Mouse (Mus musculus): Measurements from ENCODE around the gene C1qtnf2. TPM values are rescaled to one million over a fixed set of nuclear protein-coding genes. Genes with fewer than 3 reads are reported as not detected.
A peak's percentile ranks its signal among the peaks of the same experiment; 100 is the strongest.

Gene C1qtnf2
- polyA plus RNA-seq, 1 experiment from 2014 or later: 5.0 TPM

- DNase-seq (ENCODE audit: low spot score) (no peak), ATAC-seq (replicated peaks; ENCODE audit: low FRiP score, low TSS enrichment, low read depth) (peak; percentile 53; the same call in 1 of the 2 replicates)
- Histone ChIP-seq H3K4me1 (replicated peaks; ENCODE audit: control insufficient read depth, insufficient read depth, low read length) (no peaks in the 10 kb centered on the region), H3K4me3 (ENCODE audit: low read depth, low read length) (no peak overlapping the region), H3K4me2 (ENCODE audit: low read length) (no peak overlapping the region), H3K9ac (ENCODE audit: low read length) (no peak overlapping the region), H3K27ac (ENCODE audit: low read depth) (no peak overlapping the region), H3K36me3 (ENCODE audit: control insufficient read depth, insufficient read depth, low read length) (no peaks in the 10 kb centered on the region), H3K27me3 (replicated peaks; ENCODE audit: control insufficient read depth, insufficient read depth, low read length) (no peaks in the 10 kb centered on the region), H3K9me3 (ENCODE audit: control insufficient read depth, low read length) (no peaks in the 10 kb centered on the region)
- 44% methylated on average over 8 of the region's 8 CpGs for WGBS
Observed at GRCm38 (mm10) chr11:43516344-43517021, 42.4 kb downstream of the C1qtnf2 start.

GRCm38 (mm10) chr11:43517641-43518040 is 43.6 kb downstream of the C1qtnf2 start:
- WGBS: 88% methylated on average over 11 of the region's 11 CpGs

GRCm38 (mm10) chr11:43518086-43518485 is 44.0 kb downstream of the C1qtnf2 start:
- ATAC-seq (replicated peaks; ENCODE audit: low FRiP score, low TSS enrichment, low read depth) (no peak), DNase-seq (ENCODE audit: low spot score) (no peak)
- Histone ChIP-seq H3K36me3 (ENCODE audit: control insufficient read depth, insufficient read depth, low read length) (no peaks in the 10 kb centered on the region), H3K4me2 (ENCODE audit: low read length) (no peak overlapping the region), H3K9ac (ENCODE audit: low read length) (no peak overlapping the region), H3K27ac (ENCODE audit: low read depth) (no peak overlapping the region), H3K9me3 (ENCODE audit: control insufficient read depth, low read length) (no peaks in the 10 kb centered on the region), H3K27me3 (replicated peaks; ENCODE audit: control insufficient read depth, insufficient read depth, low read length) (no peaks in the 10 kb centered on the region), H3K4me3 (ENCODE audit: low read depth, low read length) (no peak overlapping the region), H3K4me1 (replicated peaks; ENCODE audit: control insufficient read depth, insufficient read depth, low read length) (no peaks in the 10 kb centered on the region)

More at GRCm38 (mm10) chr11:43517641-43518040, 43.6 kb downstream of the C1qtnf2 start:
- DNase-seq (ENCODE audit: low spot score) (no peak), ATAC-seq (replicated peaks; ENCODE audit: low FRiP score, low TSS enrichment, low read depth) (no peak)
- Histone ChIP-seq H3K36me3 (ENCODE audit: control insufficient read depth, insufficient read depth, low read length) (no peaks in the 10 kb centered on the region), H3K4me2 (ENCODE audit: low read length) (no peak overlapping the region), H3K4me3 (ENCODE audit: low read depth, low read length) (no peak overlapping the region), H3K27me3 (replicated peaks; ENCODE audit: control insufficient read depth, insufficient read depth, low read length) (no peaks in the 10 kb centered on the region), H3K9me3 (ENCODE audit: control insufficient read depth, low read length) (no peaks in the 10 kb centered on the region), H3K4me1 (replicated peaks; ENCODE audit: control insufficient read depth, insufficient read depth, low read length) (no peaks in the 10 kb centered on the region), H3K9ac (ENCODE audit: low read length) (no peak overlapping the region), H3K27ac (ENCODE audit: low read depth) (no peak overlapping the region)

GRCm38 (mm10) chr11:43518821-43519220 is 44.7 kb downstream of the C1qtnf2 start:
- DNase-seq (ENCODE audit: low spot score) (no peak), ATAC-seq (replicated peaks; ENCODE audit: low FRiP score, low TSS enrichment, low read depth) (no peak)
- H3K9me3 ChIP-seq (ENCODE audit: control insufficient read depth, low read length): no peaks in the 10 kb centered on the region

GRCm38 (mm10) chr11:43520521-43520920 is 46.4 kb downstream of the C1qtnf2 start:
- Histone ChIP-seq H3K4me3 (ENCODE audit: low read depth, low read length) (no peak overlapping the region), H3K9me3 (ENCODE audit: control insufficient read depth, low read length) (no peaks in the 10 kb centered on the region), H3K27me3 (replicated peaks; ENCODE audit: control insufficient read depth, insufficient read depth, low read length) (no peaks in the 10 kb centered on the region), H3K9ac (ENCODE audit: low read length) (no peak overlapping the region), H3K4me1 (replicated peaks; ENCODE audit: control insufficient read depth, insufficient read depth, low read length) (no peaks in the 10 kb centered on the region), H3K4me2 (ENCODE audit: low read length) (no peak overlapping the region), H3K36me3 (ENCODE audit: control insufficient read depth, insufficient read depth, low read length) (no peaks in the 10 kb centered on the region), H3K27ac (ENCODE audit: low read depth) (no peak overlapping the region)
- DNase-seq (ENCODE audit: low spot score): no peak
- 80% methylated on average over 3 of the region's 3 CpGs for WGBS
- no peak for ATAC-seq (replicated peaks; ENCODE audit: low FRiP score, low TSS enrichment, low read depth)

More at GRCm38 (mm10) chr11:43518821-43519220, 44.7 kb downstream of the C1qtnf2 start:
- Histone ChIP-seq H3K4me3 (ENCODE audit: low read depth, low read length) (no peak overlapping the region), H3K36me3 (ENCODE audit: control insufficient read depth, insufficient read depth, low read length) (no peaks in the 10 kb centered on the region), H3K9ac (ENCODE audit: low read length) (no peak overlapping the region), H3K4me1 (replicated peaks; ENCODE audit: control insufficient read depth, insufficient read depth, low read length) (no peaks in the 10 kb centered on the region), H3K27me3 (replicated peaks; ENCODE audit: control insufficient read depth, insufficient read depth, low read length) (no peaks in the 10 kb centered on the region), H3K4me2 (ENCODE audit: low read length) (no peak overlapping the region), H3K27ac (ENCODE audit: low read depth) (no peak overlapping the region)

GRCm38 (mm10) chr11:43528078-43528682 is 54.1 kb downstream of the C1qtnf2 start:
- no peaks in the 10 kb centered on the region for H3K27me3 ChIP-seq (replicated peaks; ENCODE audit: control insufficient read depth, insufficient read depth, low read length)
- H3K36me3 ChIP-seq (ENCODE audit: control insufficient read depth, insufficient read depth, low read length): peaks cover 7% of the 10 kb centered on the region
- H3K9me3 ChIP-seq (ENCODE audit: control insufficient read depth, low read length): no peaks in the 10 kb centered on the region
- H3K4me2 ChIP-seq (ENCODE audit: low read length): peak overlapping the region; percentile 82
- 2% methylated on average over 24 of the region's 25 CpGs for WGBS
- peak overlapping the region; percentile 90 for H3K4me3 ChIP-seq (ENCODE audit: low read depth, low read length)
- peak; percentile 34; the same call in 1 of the 2 replicates for ATAC-seq (replicated peaks; ENCODE audit: low FRiP score, low TSS enrichment, low read depth)
- no peak for DNase-seq (ENCODE audit: low spot score)
- H3K27ac ChIP-seq (ENCODE audit: low read depth): peak overlapping the region; percentile 66
- peak overlapping the region; percentile 81 for H3K9ac ChIP-seq (ENCODE audit: low read length)
- H3K4me1 ChIP-seq (replicated peaks; ENCODE audit: control insufficient read depth, insufficient read depth, low read length): peaks cover 9% of the 10 kb centered on the region

GRCm38 (mm10) chr11:43528683-43529499 is 54.8 kb downstream of the C1qtnf2 start, which contains the start of gene Ccnjl:
Ccnjl (plus strand) TSS chr11:43528784.
- under 1% methylated on average over 79 of the region's 79 CpGs for WGBS
- Histone ChIP-seq H3K9me3 (ENCODE audit: control insufficient read depth, low read length) (no peaks in the 10 kb centered on the region), H3K9ac (ENCODE audit: low read length) (peak within 1 kb of the TSS; percentile 81), H3K36me3 (ENCODE audit: control insufficient read depth, insufficient read depth, low read length) (peaks cover 14% of the 10 kb centered on the region), H3K27ac (ENCODE audit: low read depth) (peak within 1 kb of the TSS; percentile 66), H3K4me3 (ENCODE audit: low read depth, low read length) (peak within 1 kb of the TSS; percentile 90), H3K27me3 (replicated peaks; ENCODE audit: control insufficient read depth, insufficient read depth, low read length) (no peaks in the 10 kb centered on the region), H3K4me2 (ENCODE audit: low read length) (peak within 1 kb of the TSS; percentile 82), H3K4me1 (replicated peaks; ENCODE audit: control insufficient read depth, insufficient read depth, low read length) (peaks cover 9% of the 10 kb centered on the region)
- ATAC-seq (replicated peaks; ENCODE audit: low FRiP score, low TSS enrichment, low read depth) (peak; percentile 91), DNase-seq (ENCODE audit: low spot score) (peak; percentile 91)

GRCm38 (mm10) chr11:43530043-43530442 is 56.0 kb downstream of the C1qtnf2 start:
- H3K4me3 ChIP-seq (ENCODE audit: low read depth, low read length): peak overlapping the region; percentile 90
- H3K9ac ChIP-seq (ENCODE audit: low read length): no peak overlapping the region
- no peak for DNase-seq (ENCODE audit: low spot score)
- no peaks in the 10 kb centered on the region for H3K27me3 ChIP-seq (replicated peaks; ENCODE audit: control insufficient read depth, insufficient read depth, low read length)
- H3K9me3 ChIP-seq (ENCODE audit: control insufficient read depth, low read length): no peaks in the 10 kb centered on the region
- peak overlapping the region; percentile 82 for H3K4me2 ChIP-seq (ENCODE audit: low read length)
- peaks cover 9% of the 10 kb centered on the region for H3K4me1 ChIP-seq (replicated peaks; ENCODE audit: control insufficient read depth, insufficient read depth, low read length)
- no peak for ATAC-seq (replicated peaks; ENCODE audit: low FRiP score, low TSS enrichment, low read depth)
- H3K27ac ChIP-seq (ENCODE audit: low read depth): no peak overlapping the region
- peaks cover 23% of the 10 kb centered on the region for H3K36me3 ChIP-seq (ENCODE audit: control insufficient read depth, insufficient read depth, low read length)
- WGBS: 18% methylated on average over 3 of the region's 3 CpGs

All from intestine, embryonic 14.5 days (tissue).